Mouse (Mus musculus) lung, embryonic 16.5 days (tissue): Measurements from ENCODE around the gene Cdk9. TPM values are rescaled to one million over a fixed set of nuclear protein-coding genes. Genes with fewer than 3 reads are reported as not detected.

Experiments
- ATAC-seq: fragments of 200-750 bp; cut with Nextera tagmentation; 2 replicates; pipeline ENCODE4 v1.8.0; 2017; ENCODE audit warnings: low read depth, mild to moderate bottlenecking, moderate library complexity
- H3K27ac ChIP-seq: fragments of 300-500 bp; sonication (generic); 2 replicates; pipeline ENCODE4 v1.5.1; 2014; ENCODE audit warnings: mild to moderate bottlenecking, control low read depth, low read length
- H3K27me3 ChIP-seq: fragments of 300-500 bp; sonication (generic); 2 replicates; pipeline ENCODE4 v1.6.1; 2014; ENCODE audit warnings: low read depth, low read length, mixed read lengths; ENCODE audit not compliant: control insufficient read depth, insufficient read depth
- H3K36me3 ChIP-seq: fragments of 300-500 bp; sonication (generic); 2 replicates; pipeline ENCODE4 v1.6.1; 2014; ENCODE audit warnings: low read length; ENCODE audit not compliant: control insufficient read depth, insufficient read depth
- H3K4me1 ChIP-seq: fragments of 300-500 bp; sonication (generic); replicated peaks from 2 replicates; pipeline ENCODE4 v1.6.1; 2014; ENCODE audit warnings: low read length, mixed read lengths; ENCODE audit not compliant: control insufficient read depth, insufficient read depth
- H3K4me2 ChIP-seq: fragments of 300-500 bp; sonication (generic); 2 replicates; pipeline ENCODE4 v1.6.1; 2014; ENCODE audit warnings: low read depth, low read length, control low read depth
- H3K4me3 ChIP-seq: fragments of 300-500 bp; sonication (generic); 2 replicates; pipeline ENCODE4 v1.5.1; 2014; ENCODE audit warnings: mild to moderate bottlenecking, low read length, control low read depth
- H3K9ac ChIP-seq: fragments of 300-500 bp; sonication (generic); 2 replicates; pipeline ENCODE4 v1.6.1; 2014; ENCODE audit warnings: low read length, control low read depth
- H3K9me3 ChIP-seq: fragments of 300-500 bp; sonication (generic); 2 replicates; pipeline ENCODE4 v1.6.1; 2016; ENCODE audit warnings: low read length; ENCODE audit not compliant: control insufficient read depth
- WGBS: fragments of 180-500 bp; shearing (Covaris S2); extraction: QIAGEN DNeasy Blood & Tissue Kit; methylation state at CpG from one replicate; pipeline ENCODE4 v1.1.7; 2014; 5-methylcytosine and 5-hydroxymethylcytosine counted together
- polyA plus RNA-seq: library from polyadenylated mRNA; unstranded; fragments of >200 nt; fragmentation: Nextera tagmentation; extraction: Ambion mirVana; gene quantifications from 2 replicates; pipeline ENCODE4 v1.2.1, GENCODE M21; 2015

Gene Cdk9
- polyA plus RNA-seq, 1 experiment from 2014 or later: 85.1 TPM

- Histone ChIP-seq H3K4me2 (no peak within 1 kb of the TSS), H3K9me3 (no peaks in the 10 kb centered on the region), H3K27me3 (no peaks in the 10 kb centered on the region), H3K9ac (no peak within 1 kb of the TSS), H3K4me1 (no peaks in the 10 kb centered on the region), H3K36me3 (peaks cover 44% of the 10 kb centered on the region), H3K4me3 (no peak within 1 kb of the TSS), H3K27ac (no peak within 1 kb of the TSS)
- 54% methylated on average over 2 of the region's 2 CpGs for whole genome bisulfite sequencing
- no peak for ATAC-seq
Measured at GRCm38 (mm10) chr2:32704021-32704421, 8.9 kb downstream of the Cdk9 start, which contains the start of gene Fpgs. Fpgs (minus strand) TSS chr2:32704145.

DNA sequence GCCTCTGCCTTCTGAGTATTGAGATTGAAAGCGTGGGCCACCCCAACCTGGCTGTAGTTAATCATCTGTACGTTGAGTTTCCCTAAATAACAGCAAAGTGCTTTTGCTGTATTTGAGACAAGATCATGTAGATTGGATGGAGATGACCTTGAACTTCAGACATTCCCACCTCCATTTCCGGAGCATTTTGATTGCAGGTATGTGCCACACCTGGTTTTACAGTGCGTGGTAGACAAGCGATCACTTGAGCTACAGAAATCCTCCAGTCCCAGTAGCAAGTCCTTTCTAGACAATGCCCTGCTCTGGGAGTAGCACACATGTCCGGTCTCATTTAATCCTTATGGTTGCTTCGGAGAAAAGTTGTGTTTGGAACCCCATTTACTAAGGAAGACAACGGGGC, 9.8 kb downstream of the Cdk9 start:
- no peak for ATAC-seq
- 93% methylated on average over 8 of the region's 8 CpGs for WGBS
- no peaks in the 10 kb centered on the region for H3K4me1 ChIP-seq
- no peak overlapping the region for H3K4me3 ChIP-seq
- no peak overlapping the region for H3K27ac ChIP-seq
- H3K36me3 ChIP-seq: peaks cover 36% of the 10 kb centered on the region
- no peaks in the 10 kb centered on the region for H3K27me3 ChIP-seq
- no peak overlapping the region for H3K9ac ChIP-seq
- no peaks in the 10 kb centered on the region for H3K9me3 ChIP-seq
- H3K4me2 ChIP-seq: no peak overlapping the region

DNA sequence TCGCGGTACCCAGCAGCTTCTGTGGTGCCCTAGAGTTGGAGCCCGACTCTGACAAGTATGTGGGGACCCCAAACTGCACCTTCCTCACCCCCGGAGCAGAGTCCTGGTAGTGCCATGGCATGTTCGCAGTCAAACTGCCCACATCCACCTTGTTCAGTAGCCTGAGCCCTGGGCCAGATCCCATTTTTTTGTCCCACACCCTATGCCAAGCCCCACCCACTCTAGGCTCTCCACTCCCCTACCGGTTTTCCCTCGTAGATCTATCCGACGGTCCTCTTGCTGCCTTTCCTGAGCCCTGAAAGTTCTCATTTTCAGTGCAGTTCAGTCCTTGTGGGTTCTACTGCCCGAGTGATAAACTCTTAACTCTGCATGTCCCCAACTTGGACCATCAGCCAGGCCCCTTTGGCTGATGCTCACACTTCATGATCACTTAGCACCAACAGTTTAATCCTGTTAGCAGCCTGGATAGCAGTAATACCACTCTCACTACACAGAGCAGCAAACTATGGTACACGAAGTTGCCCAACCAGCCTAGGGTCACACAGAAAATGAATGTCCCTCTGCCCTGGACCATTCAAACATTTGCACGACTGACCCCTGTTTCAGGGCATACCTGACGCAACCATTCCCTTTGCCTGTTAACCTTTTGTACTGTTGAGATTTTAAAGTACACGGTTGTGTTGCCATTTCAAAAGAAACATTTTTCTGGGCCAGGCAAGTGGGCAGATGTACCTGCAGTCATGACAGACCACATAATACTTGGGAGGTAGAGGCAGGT, 11.7 kb downstream of the Cdk9 start:
- no peak; the same call in 1 of the 2 replicates for ATAC-seq
- WGBS: 80% methylated on average over 14 of the region's 14 CpGs
- Histone ChIP-seq H3K4me1 (no peaks in the 10 kb centered on the region), H3K27me3 (no peaks in the 10 kb centered on the region), H3K27ac (no peak overlapping the region), H3K4me2 (no peak overlapping the region), H3K4me3 (no peak overlapping the region), H3K36me3 (peaks cover 24% of the 10 kb centered on the region), H3K9me3 (no peaks in the 10 kb centered on the region), H3K9ac (no peak overlapping the region)

DNA sequence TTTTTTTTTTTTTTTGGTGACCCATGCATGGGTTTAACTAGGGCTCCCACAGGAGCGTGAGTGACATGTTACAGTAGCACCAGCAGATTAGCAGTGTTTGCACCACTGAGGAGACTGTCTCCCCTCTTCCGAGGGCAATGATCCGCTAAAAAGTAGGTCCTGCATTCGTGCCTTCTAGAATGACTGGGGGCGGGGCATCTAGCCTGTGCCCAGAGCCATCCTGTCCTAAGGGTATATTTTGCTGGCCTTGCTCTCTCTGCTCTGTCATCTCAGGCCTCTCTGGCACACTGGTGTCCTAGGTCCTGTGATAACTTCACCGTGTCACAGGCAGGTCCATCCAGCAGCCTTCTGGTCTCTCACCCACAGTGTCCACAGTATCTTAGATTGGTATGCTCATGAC, 13.2 kb downstream of the Cdk9 start:
- WGBS: 74% methylated on average over 6 of the region's 6 CpGs
- 0 out of 2 replicates have a peak, but pooled peaks cover 1% of the 10 kb centered on the region for H3K4me1 ChIP-seq
- H3K27me3 ChIP-seq: no peaks in the 10 kb centered on the region
- no peak overlapping the region for H3K9ac ChIP-seq
- no peak for ATAC-seq
- H3K27ac ChIP-seq: no peak overlapping the region
- H3K36me3 ChIP-seq: peaks cover 13% of the 10 kb centered on the region
- no peak overlapping the region for H3K4me2 ChIP-seq
- no peaks in the 10 kb centered on the region for H3K9me3 ChIP-seq
- no peak overlapping the region for H3K4me3 ChIP-seq

GRCm38 (mm10) chr2:32694691-32695090, 18.2 kb downstream of the Cdk9 start:
- H3K9me3 ChIP-seq: no peaks in the 10 kb centered on the region
- WGBS: 79% methylated on average over 12 of the region's 12 CpGs
- peak overlapping the region; percentile 63 for H3K4me2 ChIP-seq
- H3K9ac ChIP-seq: peak overlapping the region; percentile 63
- peak overlapping the region; percentile 84 for H3K4me3 ChIP-seq
- H3K4me1 ChIP-seq: peaks cover 21% of the 10 kb centered on the region
- peak overlapping the region; percentile 64; the same call in 1 of the 2 replicates for H3K27ac ChIP-seq
- H3K27me3 ChIP-seq: no peaks in the 10 kb centered on the region
- H3K36me3 ChIP-seq: no peaks in the 10 kb centered on the region
- no peak for ATAC-seq

DNA sequence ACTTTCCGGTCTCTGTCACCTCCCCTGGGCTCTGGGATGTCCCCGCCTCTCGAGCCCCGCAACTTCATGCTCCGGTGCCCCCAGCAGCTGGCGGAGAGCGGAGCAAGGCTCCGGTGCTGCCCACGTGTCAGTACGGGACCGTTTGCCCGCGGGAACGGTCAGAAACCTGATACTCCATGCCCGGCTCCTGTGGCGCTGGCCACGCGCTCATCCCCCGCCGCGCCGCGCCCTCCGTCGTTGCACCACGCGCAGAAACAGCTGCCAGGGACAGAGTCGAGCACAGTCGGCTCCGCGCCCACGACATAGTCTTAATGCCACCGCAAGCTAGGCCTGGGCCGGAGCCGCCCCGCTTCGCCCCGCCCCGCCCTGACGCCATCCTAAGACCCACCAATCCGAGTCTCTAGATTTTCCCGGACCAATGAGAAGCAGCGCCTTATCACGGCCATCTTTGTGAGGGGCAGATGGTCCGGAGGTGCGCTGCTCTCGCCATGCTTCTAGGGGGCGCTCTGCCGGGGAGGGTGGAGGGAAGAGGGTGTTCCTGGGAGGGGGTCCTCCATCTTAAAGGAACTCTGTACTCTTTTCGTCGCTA, 19.0 kb downstream of the Cdk9 start:
- ATAC-seq: peak; percentile 98
- no peaks in the 10 kb centered on the region for H3K36me3 ChIP-seq
- H3K4me2 ChIP-seq: peak overlapping the region; percentile 83
- H3K9me3 ChIP-seq: no peaks in the 10 kb centered on the region
- WGBS: under 1% methylated on average over 51 of the region's 51 CpGs
- H3K9ac ChIP-seq: peak overlapping the region; percentile 93
- peaks cover 21% of the 10 kb centered on the region for H3K4me1 ChIP-seq
- peak overlapping the region; percentile 84 for H3K4me3 ChIP-seq
- peak overlapping the region; percentile 86 for H3K27ac ChIP-seq
- no peaks in the 10 kb centered on the region for H3K27me3 ChIP-seq

DNA sequence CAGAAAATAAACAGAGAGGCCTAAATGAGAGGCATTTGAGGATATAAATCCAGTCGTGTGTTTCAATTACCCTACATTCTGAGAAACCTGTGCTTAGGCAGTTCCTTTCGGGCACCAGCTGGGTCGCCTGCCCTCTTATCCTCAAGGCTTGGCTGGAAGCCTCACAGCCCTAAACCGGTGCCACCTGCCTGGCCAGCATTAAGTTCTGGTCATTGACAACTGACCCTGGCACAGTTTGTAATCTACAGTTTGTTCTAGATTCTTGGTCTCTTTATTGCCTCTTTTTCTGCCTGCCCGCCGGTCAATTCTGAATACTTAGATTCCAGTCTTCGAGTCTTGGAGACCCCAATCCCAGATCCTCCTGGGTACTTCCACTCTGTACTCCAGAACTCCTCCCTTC, 19.6 kb downstream of the Cdk9 start:
- H3K9me3 ChIP-seq: no peaks in the 10 kb centered on the region
- no peak for ATAC-seq

GRCm38 (mm10) chr2:32692496-32692895, 20.4 kb downstream of the Cdk9 start:
- Histone ChIP-seq H3K4me1 (peaks cover 21% of the 10 kb centered on the region), H3K36me3 (peaks cover 5% of the 10 kb centered on the region; the same call in 1 of the 2 replicates), H3K27me3 (no peaks in the 10 kb centered on the region), H3K9ac (0 out of 2 replicates have a peak overlapping the region, but pooled peaks have one; percentile 93), H3K4me2 (peak overlapping the region; percentile 83), H3K27ac (no peak overlapping the region), H3K9me3 (no peaks in the 10 kb centered on the region), H3K4me3 (0 out of 2 replicates have a peak overlapping the region, but pooled peaks have one; percentile 84)
- WGBS: 89% methylated on average over 14 of the region's 14 CpGs
- no peak for ATAC-seq

More for the DNA sequence above, 19.6 kb downstream of the Cdk9 start:
- WGBS: 11% methylated on average over 7 of the region's 7 CpGs
- Histone ChIP-seq H3K4me2 (peak overlapping the region; percentile 83), H3K4me3 (peak overlapping the region; percentile 84), H3K27ac (peak overlapping the region; percentile 86), H3K9ac (peak overlapping the region; percentile 93), H3K27me3 (no peaks in the 10 kb centered on the region), H3K36me3 (no peaks in the 10 kb centered on the region), H3K4me1 (peaks cover 21% of the 10 kb centered on the region)

- H3K9me3 ChIP-seq: no peaks in the 10 kb centered on the region
- no peak overlapping the region for H3K4me2 ChIP-seq
- H3K27me3 ChIP-seq: no peaks in the 10 kb centered on the region
- H3K27ac ChIP-seq: 0 out of 2 replicates have a peak overlapping the region, but pooled peaks have one; percentile 10
- no peak overlapping the region for H3K4me3 ChIP-seq
- ATAC-seq: no peak
- peaks cover 15% of the 10 kb centered on the region for H3K36me3 ChIP-seq
- H3K4me1 ChIP-seq: peaks cover 21% of the 10 kb centered on the region
- 63% methylated on average over 11 of the region's 11 CpGs for WGBS
- H3K9ac ChIP-seq: no peak overlapping the region
Measured at GRCm38 (mm10) chr2:32691041-32691440, 21.8 kb downstream of the Cdk9 start.
